Mouse (Mus musculus) midbrain, embryonic 11.5 days (tissue): ENCODE measurements at regions not wholly inside any gene's neighbourhood (a gene's known extent, or its start where the extent isn't known, plus 50 kb on each side); places are given as distances from the start of the nearest gene placed in this dataset.

Experiments used
- ATAC-seq: fragments of 200-750 bp; cut with Nextera tagmentation; 2 replicates; pipeline ENCODE4 v1.8.0; 2017; ENCODE audit warnings: moderate TSS enrichment, moderate library complexity; ENCODE audit not compliant: low FRiP score
- DNase-seq: peaks from one replicate; pipeline ENCODE4 v3.0.0; 2015; ENCODE audit warnings: low spot score; ENCODE audit errors: missing footprints
- H3K27ac ChIP-seq: fragments of 300-500 bp; sonication (generic); 2 replicates; pipeline ENCODE4 v1.5.1; 2014; ENCODE audit warnings: low read depth, low read length
- H3K27me3 ChIP-seq: fragments of 300-500 bp; sonication (generic); 2 replicates; pipeline ENCODE4 v1.6.1; 2014; ENCODE audit warnings: mild to moderate bottlenecking, low read length, moderate library complexity, mixed read lengths; ENCODE audit not compliant: control insufficient read depth, insufficient read depth
- H3K36me3 ChIP-seq: fragments of 300-500 bp; sonication (generic); 2 replicates; pipeline ENCODE4 v1.6.1; 2014; ENCODE audit warnings: mild to moderate bottlenecking, low read length, moderate library complexity, mixed read lengths; ENCODE audit not compliant: control insufficient read depth, insufficient read depth
- H3K4me1 ChIP-seq: fragments of 300-500 bp; sonication (generic); 2 replicates; pipeline ENCODE4 v1.6.1; 2014; ENCODE audit warnings: low read length; ENCODE audit not compliant: control insufficient read depth, insufficient read depth
- H3K4me2 ChIP-seq: fragments of 300-500 bp; sonication (generic); 2 replicates; pipeline ENCODE4 v1.6.1; 2014; ENCODE audit warnings: mild to moderate bottlenecking, moderate library complexity
- H3K4me3 ChIP-seq: fragments of 300-500 bp; sonication (generic); 2 replicates; pipeline ENCODE4 v1.5.1; 2014; ENCODE audit warnings: low read depth, low read length
- H3K9ac ChIP-seq: fragments of 300-500 bp; sonication (generic); 2 replicates; pipeline ENCODE4 v1.6.1; 2014; ENCODE audit warnings: low read length
- H3K9me3 ChIP-seq: fragments of 300-500 bp; sonication (generic); 2 replicates; pipeline ENCODE4 v1.6.1; 2016; ENCODE audit warnings: low read length; ENCODE audit not compliant: control insufficient read depth
- WGBS: fragments of 180-500 bp; shearing (Covaris S2); extraction: QIAGEN DNeasy Blood & Tissue Kit; methylation state at CpG from one replicate; pipeline ENCODE4 v1.1.7; 2014; 5-methylcytosine and 5-hydroxymethylcytosine counted together

DNA sequence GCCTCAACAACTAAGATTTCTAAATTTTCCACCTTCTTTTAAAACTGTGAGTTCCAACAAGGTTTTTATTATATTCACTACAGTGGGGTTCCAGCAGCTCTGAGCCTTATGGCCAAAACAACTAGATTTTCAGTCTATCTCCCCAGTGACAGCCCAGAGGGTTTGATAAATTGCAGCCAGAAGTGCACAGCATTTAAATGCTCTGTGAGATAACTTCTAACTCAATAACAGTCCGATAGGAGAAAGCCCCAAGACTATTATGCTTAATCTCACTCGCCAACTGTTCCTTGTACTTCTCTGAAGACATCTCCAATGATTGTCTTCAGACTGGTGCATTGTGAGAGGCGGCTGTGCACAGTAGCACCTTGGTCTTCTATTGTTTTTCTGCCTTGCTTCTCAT lies 2774.5 kb upstream of the Gm7489 start:
- H3K27me3 ChIP-seq, result no peaks in the 10 kb centered on the region
- H3K9me3 ChIP-seq, result no peaks in the 10 kb centered on the region
- 84% methylated on average over 3 of the region's 3 CpGs for WGBS
- no peak overlapping the region for H3K27ac ChIP-seq
- ATAC-seq, result no peak
- H3K4me2 ChIP-seq, result no peak overlapping the region
- DNase-seq, result no peak
- H3K4me1 ChIP-seq, result no peaks in the 10 kb centered on the region
- no peak overlapping the region for H3K9ac ChIP-seq
- no peaks in the 10 kb centered on the region for H3K36me3 ChIP-seq
- no peak overlapping the region for H3K4me3 ChIP-seq

GRCm38 (mm10) chr15:51125896-51126295 lies 2758.8 kb upstream of the Gm7489 start:
- DNase-seq (peak; percentile 62), ATAC-seq (no peak)
- no peak overlapping the region for H3K27ac ChIP-seq
- H3K9me3 ChIP-seq, result no peaks in the 10 kb centered on the region
- WGBS, result 85% methylated on average over 2 of the region's 2 CpGs
- no peak overlapping the region for H3K9ac ChIP-seq
- H3K4me3 ChIP-seq, result no peak overlapping the region
- H3K36me3 ChIP-seq, result no peaks in the 10 kb centered on the region
- no peaks in the 10 kb centered on the region for H3K4me1 ChIP-seq
- no peaks in the 10 kb centered on the region for H3K27me3 ChIP-seq
- H3K4me2 ChIP-seq, result no peak overlapping the region

DNA sequence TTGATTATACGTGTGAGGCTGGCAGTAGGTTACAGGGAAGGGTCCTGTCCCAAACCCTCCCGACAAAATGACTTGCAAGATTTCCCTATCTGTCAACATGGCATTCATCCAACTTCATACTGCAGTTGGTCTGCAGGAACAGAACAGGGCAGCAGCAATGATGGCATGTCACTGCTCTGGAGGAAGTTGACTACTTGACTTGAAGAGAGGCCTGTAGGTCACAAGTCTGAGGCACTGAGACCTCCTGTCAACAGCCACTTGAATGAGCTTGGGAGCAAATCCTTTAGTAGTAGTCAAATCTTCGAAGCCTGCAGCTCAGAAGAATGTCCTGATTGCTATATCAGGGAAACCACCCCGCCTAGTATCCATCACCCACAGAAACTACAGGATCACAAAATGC lies 2753.7 kb upstream of the Gm7489 start:
- no peaks in the 10 kb centered on the region for H3K36me3 ChIP-seq
- no peak overlapping the region for H3K27ac ChIP-seq
- H3K4me2 ChIP-seq, result no peak overlapping the region
- ATAC-seq (no peak), DNase-seq (no peak)
- WGBS, result 90% methylated on average over 4 of the region's 4 CpGs
- no peak overlapping the region for H3K4me3 ChIP-seq
- no peaks in the 10 kb centered on the region for H3K4me1 ChIP-seq
- H3K27me3 ChIP-seq, result no peaks in the 10 kb centered on the region
- H3K9me3 ChIP-seq, result no peaks in the 10 kb centered on the region
- no peak overlapping the region for H3K9ac ChIP-seq

DNA sequence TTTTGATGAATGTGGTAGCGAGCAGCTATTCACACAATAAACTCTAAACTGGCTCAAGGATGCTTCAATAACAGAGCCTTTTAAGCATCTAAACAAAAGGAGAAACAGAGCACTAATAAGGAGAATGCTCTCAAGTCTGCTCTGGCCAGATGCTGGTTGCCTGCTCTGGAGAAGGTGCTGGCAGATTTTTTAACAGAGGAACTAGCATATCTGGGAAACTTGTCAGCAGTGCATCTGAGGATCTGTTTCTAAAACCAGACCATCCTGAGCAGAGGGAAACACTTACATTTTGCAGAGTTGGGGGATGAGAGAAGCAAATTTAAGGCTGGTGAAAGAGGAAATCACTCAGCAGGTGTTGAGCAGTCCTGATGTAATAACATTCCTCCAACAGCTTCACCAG lies 2748.6 kb upstream of the Gm7489 start:
- no peaks in the 10 kb centered on the region for H3K36me3 ChIP-seq
- H3K9ac ChIP-seq, result no peak overlapping the region
- no peak for DNase-seq
- H3K9me3 ChIP-seq, result no peaks in the 10 kb centered on the region
- no peak overlapping the region for H3K4me2 ChIP-seq
- H3K4me3 ChIP-seq, result no peak overlapping the region
- H3K27me3 ChIP-seq, result no peaks in the 10 kb centered on the region
- no peak for ATAC-seq
- no peak overlapping the region for H3K27ac ChIP-seq
- 63% methylated on average over 1 of the region's 1 CpGs for WGBS
- no peaks in the 10 kb centered on the region for H3K4me1 ChIP-seq

- H3K4me2 ChIP-seq, result no peak overlapping the region
- no peak for ATAC-seq
- H3K27ac ChIP-seq, result no peak overlapping the region
- H3K9ac ChIP-seq, result no peak overlapping the region
- no peaks in the 10 kb centered on the region for H3K27me3 ChIP-seq
- no peaks in the 10 kb centered on the region for H3K9me3 ChIP-seq
- H3K4me1 ChIP-seq, result no peaks in the 10 kb centered on the region
- no peaks in the 10 kb centered on the region for H3K36me3 ChIP-seq
- no peak for DNase-seq
- 93% methylated on average over 4 of the region's 4 CpGs for WGBS
- no peak overlapping the region for H3K4me3 ChIP-seq
These were observed 2745.2 kb upstream of the Gm7489 start for GRCm38 (mm10) chr15:51139507-51139906.

DNA sequence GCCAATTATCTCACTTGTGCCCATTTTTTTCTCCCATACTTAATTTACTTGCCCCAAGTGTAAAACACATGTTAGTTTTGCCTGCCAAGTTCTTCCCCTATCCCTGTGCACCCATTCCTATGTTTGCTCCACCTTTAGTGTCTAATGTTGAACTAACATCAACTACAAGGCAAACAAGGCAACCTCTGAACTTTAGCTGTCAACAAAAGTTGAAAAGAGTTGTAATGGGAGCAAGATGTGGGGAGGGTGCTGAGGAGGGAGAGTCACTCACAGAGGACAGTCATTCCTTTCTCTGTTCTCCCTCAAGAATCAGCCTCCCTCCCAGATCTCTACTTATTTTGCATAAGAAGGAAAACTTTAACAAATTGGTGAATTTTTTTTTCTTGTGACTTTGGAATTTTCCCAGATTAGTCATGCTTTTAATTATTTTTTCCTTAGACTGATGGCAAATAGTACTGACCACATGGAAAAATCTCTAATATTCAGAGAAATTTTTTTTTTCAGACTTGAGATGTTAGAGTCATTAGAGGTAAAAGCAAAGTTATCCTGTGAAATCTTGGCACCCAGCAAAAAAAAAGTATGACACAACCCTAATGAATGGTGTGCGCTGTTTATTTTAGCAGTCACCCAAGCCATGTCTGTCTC lies 2710.6 kb upstream of the Gm7489 start:
- WGBS, result 93% methylated on average over 1 of the region's 1 CpGs
- Histone ChIP-seq H3K9me3 (no peaks in the 10 kb centered on the region), H3K4me1 (no peaks in the 10 kb centered on the region), H3K4me2 (no peak overlapping the region), H3K9ac (no peak overlapping the region), H3K27me3 (no peaks in the 10 kb centered on the region), H3K27ac (no peak overlapping the region), H3K4me3 (no peak overlapping the region), H3K36me3 (no peaks in the 10 kb centered on the region)
- DNase-seq (no peak), ATAC-seq (no peak)

DNA sequence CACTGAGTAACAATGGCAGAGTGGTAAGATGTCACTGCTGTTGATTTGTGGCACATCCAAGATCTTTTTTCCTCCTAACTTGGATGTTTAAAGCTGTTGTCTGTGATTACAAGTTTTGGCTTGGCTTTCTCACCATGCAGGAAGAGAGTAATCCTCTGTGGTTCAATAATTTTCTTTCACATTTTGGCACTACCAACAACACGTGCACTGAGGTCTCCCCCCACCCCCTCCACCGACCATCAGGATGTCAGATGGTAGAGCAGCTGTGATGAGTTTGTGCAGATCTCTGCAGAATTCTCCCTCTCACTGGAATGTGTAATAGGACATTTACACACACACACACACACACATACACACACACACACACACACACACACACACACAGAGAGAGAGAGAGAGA lies 2708.2 kb upstream of the Gm7489 start:
- Histone ChIP-seq H3K27ac (no peak overlapping the region), H3K4me2 (no peak overlapping the region), H3K36me3 (no peaks in the 10 kb centered on the region), H3K9ac (no peak overlapping the region), H3K9me3 (no peaks in the 10 kb centered on the region), H3K27me3 (no peaks in the 10 kb centered on the region), H3K4me3 (no peak overlapping the region), H3K4me1 (no peaks in the 10 kb centered on the region)
- DNase-seq (no peak), ATAC-seq (no peak)
- WGBS, result 79% methylated on average over 2 of the region's 2 CpGs

GRCm38 (mm10) chr15:51189134-51189533 lies 2695.6 kb upstream of the Gm7489 start:
- H3K4me3 ChIP-seq, result no peak overlapping the region
- H3K4me1 ChIP-seq, result no peaks in the 10 kb centered on the region
- H3K4me2 ChIP-seq, result no peak overlapping the region
- no peaks in the 10 kb centered on the region for H3K9me3 ChIP-seq
- H3K27me3 ChIP-seq, result no peaks in the 10 kb centered on the region
- WGBS, result 85% methylated on average over 3 of the region's 3 CpGs
- no peak for ATAC-seq
- no peak overlapping the region for H3K9ac ChIP-seq
- no peak for DNase-seq
- no peak overlapping the region for H3K27ac ChIP-seq
- no peaks in the 10 kb centered on the region for H3K36me3 ChIP-seq

DNA sequence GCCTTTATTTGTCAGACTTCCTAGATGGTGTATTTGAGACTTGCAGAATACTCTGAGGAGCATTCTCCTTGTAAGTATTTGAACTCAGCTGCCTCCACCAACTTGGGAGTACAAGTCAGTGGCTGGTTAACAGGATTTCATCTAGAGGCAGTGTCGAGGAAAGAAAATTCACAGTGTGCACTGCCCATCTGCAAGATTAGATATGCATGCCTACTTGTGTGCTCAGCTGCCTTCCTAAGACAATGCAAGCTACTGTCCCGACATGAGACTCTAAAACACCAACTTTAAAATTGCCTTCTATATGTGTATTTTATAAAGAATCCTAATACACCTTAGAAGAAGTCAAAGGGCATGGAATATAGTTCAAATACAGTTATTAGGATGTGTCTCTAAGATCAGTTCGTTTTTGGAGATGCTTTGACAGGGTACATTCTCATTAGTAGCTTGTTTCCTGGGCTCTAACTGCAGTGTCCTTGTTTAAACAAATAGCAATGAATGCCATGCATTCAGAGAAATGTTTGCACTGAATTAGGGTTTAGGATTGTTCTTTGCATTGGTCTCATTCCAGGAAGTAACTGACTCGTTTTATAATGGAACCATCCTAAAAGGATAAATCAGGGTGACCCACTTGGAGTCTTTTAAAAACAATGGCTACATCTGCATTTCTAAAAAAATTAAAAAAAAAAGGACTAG lies 2687.1 kb upstream of the Gm7489 start:
- no peaks in the 10 kb centered on the region for H3K27me3 ChIP-seq
- ATAC-seq, result peak; percentile 59; the same call in 1 of the 2 replicates
- H3K36me3 ChIP-seq, result no peaks in the 10 kb centered on the region
- no peak overlapping the region for H3K9ac ChIP-seq
- no peak for DNase-seq
- H3K4me1 ChIP-seq, result no peaks in the 10 kb centered on the region
- no peaks in the 10 kb centered on the region for H3K9me3 ChIP-seq
- no peak overlapping the region for H3K27ac ChIP-seq
- 46% methylated on average over 4 of the region's 4 CpGs for WGBS
- H3K4me3 ChIP-seq, result no peak overlapping the region
- no peak overlapping the region for H3K4me2 ChIP-seq
